Mouse (Mus musculus): ENCODE results near the gene Aire.

The Aire gene

DNA sequence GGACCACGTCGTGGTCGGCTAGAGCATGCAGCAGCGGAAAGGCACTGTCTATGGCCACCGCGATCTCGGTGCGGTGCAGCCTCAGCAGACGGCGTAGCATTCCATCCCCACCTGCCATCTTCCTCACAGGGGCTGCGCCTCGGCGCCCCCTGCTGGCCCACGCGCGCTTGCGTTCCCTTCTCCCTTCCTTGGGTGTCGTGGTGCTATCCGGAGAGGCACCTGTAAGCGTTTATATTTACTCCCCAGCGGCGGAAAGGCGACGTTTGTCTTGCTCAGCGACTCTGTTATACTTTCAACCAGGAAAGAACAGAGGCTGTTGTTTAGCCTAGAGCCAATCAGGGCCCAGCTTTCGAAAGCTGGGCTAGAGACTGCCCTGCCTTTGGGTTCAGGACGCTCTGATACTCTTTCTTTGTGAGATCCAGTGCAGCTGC lies at the start of gene Aire:
Gene Aire, minus strand, starts transcription at position 205 of the 431 bp plus-strand sequence.
- peak; percentile 79 for DNase-seq

GRCm38 (mm10) chr10:78092725-78093029 lies 49.3 kb upstream of the Aire start:
- DNase-seq, result no peak

DNA sequence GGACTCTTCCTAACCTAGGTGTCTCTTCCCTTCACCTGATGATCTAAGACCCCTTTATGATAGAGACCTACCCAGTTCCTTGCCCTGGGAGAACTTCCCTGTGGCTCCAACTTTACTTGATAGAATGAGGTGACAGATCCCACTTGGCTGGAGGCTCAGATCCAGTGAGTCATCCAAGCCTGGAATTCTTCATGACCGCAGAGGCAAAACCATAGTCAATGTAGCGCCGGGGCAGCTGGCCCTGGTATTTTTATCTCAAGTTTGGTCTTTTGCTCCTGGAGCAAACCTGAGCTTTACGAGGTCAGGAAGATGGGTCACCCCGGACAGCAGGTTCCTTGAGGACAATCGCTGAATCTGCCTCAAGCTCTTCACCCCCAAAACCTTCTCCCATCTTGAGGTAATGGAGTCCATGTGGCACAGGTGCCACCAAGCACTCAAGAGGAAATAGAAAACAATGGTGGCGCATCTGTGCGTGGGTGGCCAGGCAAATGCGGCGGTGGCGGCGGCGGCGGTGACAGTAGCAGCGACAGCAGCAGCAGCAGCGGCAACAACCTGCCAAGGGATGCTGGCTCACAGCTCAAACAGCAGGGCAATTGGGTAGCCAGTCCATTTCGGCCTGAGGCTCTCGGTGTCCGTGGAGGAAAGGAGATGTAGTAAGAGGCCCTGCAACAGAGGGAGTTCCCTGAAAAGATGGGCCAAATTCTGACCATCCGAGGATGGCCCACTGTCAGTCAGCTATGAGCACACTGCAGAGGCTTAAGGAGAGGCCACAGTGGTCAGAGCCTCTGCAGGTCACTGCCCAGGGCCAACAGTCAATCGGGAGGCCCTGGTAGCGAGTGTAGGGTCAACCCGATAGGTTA lies 48.7 kb upstream of the Aire start:
- no peak for DNase-seq

GRCm38 (mm10) chr10:78090706-78091491 lies 47.5 kb upstream of the Aire start:
- no peak for DNase-seq

- no peak for DNase-seq
Observed at GRCm38 (mm10) chr10:78090246-78090645, 46.8 kb upstream of the Aire start.

GRCm38 (mm10) chr10:78087101-78087511 lies 43.7 kb upstream of the Aire start:
- no peak for DNase-seq

DNA sequence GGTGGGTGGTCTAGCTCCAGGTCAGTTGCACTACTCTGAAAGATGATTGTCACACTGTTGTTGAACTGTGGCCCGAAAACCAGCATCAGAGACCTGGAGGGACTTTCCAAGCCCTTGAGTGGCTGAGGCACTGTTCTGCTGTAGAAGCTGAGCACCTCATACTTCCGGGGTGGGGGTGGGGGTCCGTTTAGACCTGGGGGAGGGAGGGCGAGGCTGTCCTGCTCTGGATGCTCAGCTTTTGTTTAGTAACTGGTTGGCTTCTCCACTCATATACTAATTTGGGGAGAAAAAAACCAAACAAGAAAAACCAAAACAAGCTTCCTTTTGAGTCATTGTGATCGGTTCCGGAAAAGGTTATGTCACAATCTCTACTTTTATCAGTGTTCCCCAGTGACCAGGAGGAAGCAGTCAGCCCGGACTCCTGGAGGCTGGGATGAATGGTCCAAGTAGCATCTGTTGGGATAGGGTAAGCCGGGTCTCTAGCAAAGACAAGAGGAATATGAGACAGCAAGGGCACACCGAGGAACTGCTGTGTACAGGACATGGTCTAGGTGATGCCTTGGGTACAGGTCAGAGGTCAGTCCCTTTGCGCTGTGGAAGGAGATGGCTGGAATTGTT lies 43.1 kb upstream of the Aire start:
- no peak for DNase-seq

DNA sequence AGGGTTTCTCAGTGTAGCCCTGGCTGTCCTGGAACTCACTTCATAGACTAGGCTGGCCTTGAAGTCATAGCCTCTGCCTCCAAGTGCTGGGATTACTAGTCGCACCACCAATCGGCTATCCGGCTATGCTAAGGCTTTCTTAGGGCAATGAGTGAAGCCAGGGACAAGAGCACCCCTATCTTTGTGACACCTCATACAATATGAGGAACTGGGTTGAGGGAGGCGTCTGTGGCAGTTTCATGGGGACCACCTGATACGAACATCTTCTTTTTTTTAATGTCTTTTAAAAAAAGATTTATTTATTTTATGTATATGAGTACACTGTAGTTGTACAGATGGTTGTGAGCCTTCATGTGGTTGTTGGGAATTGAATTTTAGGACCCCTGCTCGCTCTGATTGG lies 42.3 kb upstream of the Aire start:
- no peak for DNase-seq

GRCm38 (mm10) chr10:78084073-78084472 lies 40.7 kb upstream of the Aire start:
- DNase-seq, result no peak

GRCm38 (mm10) chr10:78079955-78080591 lies 36.7 kb upstream of the Aire start:
- DNase-seq, result no peak

GRCm38 (mm10) chr10:78078276-78078675 lies 34.9 kb upstream of the Aire start:
- no peak for DNase-seq

DNA sequence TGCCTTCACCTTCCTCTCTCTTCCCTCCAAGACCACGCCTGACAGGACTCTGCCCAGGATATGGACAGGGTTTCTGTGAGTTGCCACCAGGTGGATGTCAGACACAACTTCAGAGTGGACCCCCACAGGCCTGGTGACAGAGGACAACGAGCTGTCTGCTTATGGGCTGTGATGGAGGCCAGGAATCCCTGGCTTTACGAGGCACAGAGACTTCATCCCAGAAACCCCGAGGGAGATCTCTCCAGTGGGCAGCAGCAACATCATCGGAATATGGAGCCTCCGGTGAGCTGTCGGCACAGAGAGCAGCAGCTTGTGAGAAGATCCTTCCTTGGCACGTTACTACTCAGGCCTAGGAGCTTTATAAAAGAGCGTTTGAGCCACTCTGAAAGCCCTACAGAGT lies 34.5 kb upstream of the Aire start:
- no peak for DNase-seq

DNA sequence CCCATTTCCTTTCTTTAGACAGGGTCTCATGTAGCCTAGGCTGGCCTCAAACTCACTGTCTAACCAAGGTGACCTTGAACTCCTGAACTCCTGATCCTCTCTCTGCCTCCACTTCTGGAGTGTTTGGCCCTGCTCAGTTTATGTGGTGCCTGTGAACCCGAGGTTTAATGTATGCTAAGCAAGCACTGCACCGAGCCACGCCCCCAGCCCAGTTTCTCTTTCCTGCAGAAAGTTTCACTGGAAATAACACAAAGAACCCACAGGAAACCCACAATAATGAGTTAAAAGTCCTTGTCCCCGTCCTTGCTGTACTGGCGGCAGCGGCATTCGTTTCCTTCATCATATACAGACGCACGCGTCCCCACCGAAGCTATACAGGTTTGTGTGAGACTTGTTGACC lies 31.6 kb upstream of the Aire start:
- DNase-seq, result no peak

- no peak for DNase-seq
Observed at GRCm38 (mm10) chr10:78074151-78074550, 30.7 kb upstream of the Aire start.

GRCm38 (mm10) chr10:78069101-78070011 lies 25.9 kb upstream of the Aire start, which contains the start of gene Icosl:
Icosl (plus strand) TSS chr10:78069302.
- peak; percentile 88 for DNase-seq

- DNase-seq, result no peak
Observed at GRCm38 (mm10) chr10:78068541-78068940, 25.1 kb upstream of the Aire start.

- DNase-seq, result peak; percentile 22
Observed at GRCm38 (mm10) chr10:78067226-78067625, 23.8 kb upstream of the Aire start.

- no peak for DNase-seq
Observed at GRCm38 (mm10) chr10:78063122-78063521, 19.7 kb upstream of the Aire start.

- DNase-seq, result no peak
Observed at GRCm38 (mm10) chr10:78057056-78057455, 13.6 kb upstream of the Aire start.

- DNase-seq, result no peak
Observed at GRCm38 (mm10) chr10:78054633-78055565, 11.5 kb upstream of the Aire start.

GRCm38 (mm10) chr10:78049519-78050035 lies 6.2 kb upstream of the Aire start:
- no peak for DNase-seq
